In genomic region chr14:33808593-33809265, GRCm38 (mm10) we compare ENCODE assay signal across 9 mouse cellular contexts.
DNase-seq lines count a peak whose midpoint lies in the region; ATAC-seq and TF ChIP-seq lines count a peak whose summit lies in the region.
"Had no signal": no experiment of that assay in that cellular context is flagged by ENCODE, and none has a peak within 500 bp of the region (broad histone marks: within the 10 kb centered on the region; RNA-seq: fewer than 3 reads in every experiment).

No protein-coding gene starts in this region.

- H3K27me3 ChIP-seq in embryonic facial prominence, embryonic 12.5 days = no peaks in the 10 kb centered on the region
- H3K27me3 ChIP-seq in intestine, embryonic 14.5 days (replicated peaks; ENCODE audit: control insufficient read depth, insufficient read depth, low read length) = no peaks in the 10 kb centered on the region
- no peaks in the 10 kb centered on the region for H3K27me3 ChIP-seq in liver, embryonic 11.5 days (replicated peaks; ENCODE audit: control insufficient read depth, insufficient read depth, low read length)
- no peaks in the 10 kb centered on the region for H3K27me3 ChIP-seq in thymus, adult 2 months (ENCODE audit: control insufficient read depth, insufficient read depth, low read length)

- H3K27ac ChIP-seq in embryonic facial prominence, embryonic 12.5 days = peak overlapping the region; percentile 46; the same call in 1 of the 2 replicates
- H3K27ac ChIP-seq in intestine, embryonic 14.5 days (ENCODE audit: low read depth) = peak overlapping the region; percentile 77
- H3K27ac ChIP-seq in liver, embryonic 11.5 days (ENCODE audit: low read depth, low read length) = peak overlapping the region; percentile 48
- H3K27ac ChIP-seq in thymus, adult 2 months (ENCODE audit: control insufficient read depth, insufficient read depth, low read length) = no peak overlapping the region

- no peak for ATAC-seq in embryonic facial prominence, embryonic 12.5 days (ENCODE audit: insufficient number of reproducible peaks, insufficient read depth, low FRiP score, low TSS enrichment)
- peak; percentile 80 for ATAC-seq in intestine, embryonic 14.5 days (replicated peaks; ENCODE audit: low FRiP score, low TSS enrichment, low read depth)
- 0 out of 2 replicates have a peak, but pooled peaks have one; percentile 39 for ATAC-seq in liver, embryonic 11.5 days (replicated peaks; ENCODE audit: low FRiP score)
- ATAC-seq: Patski had no signal

- no peak overlapping the region for H3K4me2 ChIP-seq in embryonic facial prominence, embryonic 12.5 days (replicated peaks)
- peak overlapping the region; percentile 11; the same call in 1 of the 2 replicates for H3K4me2 ChIP-seq in intestine, embryonic 14.5 days (ENCODE audit: low read length)
- H3K4me2 ChIP-seq in liver, embryonic 11.5 days = no peak overlapping the region

- peak; percentile 24 for DNase-seq in adrenal gland, postnatal 10 days
- peak; percentile 76 for DNase-seq in intestine, embryonic 14.5 days (ENCODE audit: low spot score)
- DNase-seq in liver, embryonic 11.5 days (ENCODE audit: low spot score) = peak; percentile 38
- DNase-seq in cerebellum, postnatal 36 days = no peak
- no peak for DNase-seq in thymus, postnatal 0 days (ENCODE audit: low spot score)
- no peak for DNase-seq in left cerebral cortex, postnatal 25 days (ENCODE audit: low spot score in 2 of 2)
- DNase-seq in thymus, adult 2 months = no peak

- H3K4me1 ChIP-seq in embryonic facial prominence, embryonic 12.5 days = peaks cover 39% of the 10 kb centered on the region
- peaks cover 58% of the 10 kb centered on the region for H3K4me1 ChIP-seq in intestine, embryonic 14.5 days (replicated peaks; ENCODE audit: control insufficient read depth, insufficient read depth, low read length)
- peaks cover 4% of the 10 kb centered on the region for H3K4me1 ChIP-seq in liver, embryonic 11.5 days (replicated peaks; ENCODE audit: control insufficient read depth, insufficient read depth, low read length)
- H3K4me1 ChIP-seq in thymus, adult 2 months (replicated peaks; ENCODE audit: control insufficient read depth, insufficient read depth, low read length) = no peaks in the 10 kb centered on the region

- no peak for TF ChIP-seq POLR2A in thymus, adult 2 months (IDR thresholded peaks at IDR 0.05; ENCODE audit: control insufficient read depth, extremely low read depth, insufficient read depth, low read length, poor library complexity)

- no peak overlapping the region for H3K9ac ChIP-seq in embryonic facial prominence, embryonic 12.5 days
- no peak overlapping the region for H3K9ac ChIP-seq in intestine, embryonic 14.5 days (ENCODE audit: low read length)
- no peak overlapping the region for H3K9ac ChIP-seq in liver, embryonic 11.5 days (ENCODE audit: low read depth, low read length)

- no peak for TF ChIP-seq CTCF in thymus, adult 2 months (IDR thresholded peaks at IDR 0.05; ENCODE audit: borderline replicate concordance, control insufficient read depth, extremely low read depth, insufficient read depth, low read length, poor library complexity)

- H3K4me3 ChIP-seq in embryonic facial prominence, embryonic 12.5 days = no peak overlapping the region
- no peak overlapping the region for H3K4me3 ChIP-seq in intestine, embryonic 14.5 days (ENCODE audit: low read depth, low read length)
- H3K4me3 ChIP-seq in liver, embryonic 11.5 days (ENCODE audit: low read depth, low read length) = no peak overlapping the region
- no peak overlapping the region for H3K4me3 ChIP-seq in thymus, adult 2 months (ENCODE audit: control insufficient read depth, insufficient read depth, low read length)

- no peaks in the 10 kb centered on the region for H3K36me3 ChIP-seq in embryonic facial prominence, embryonic 12.5 days
- H3K36me3 ChIP-seq in intestine, embryonic 14.5 days (ENCODE audit: control insufficient read depth, insufficient read depth, low read length) = no peaks in the 10 kb centered on the region
- no peaks in the 10 kb centered on the region for H3K36me3 ChIP-seq in liver, embryonic 11.5 days (ENCODE audit: control insufficient read depth, insufficient read depth, low read length)
- H3K36me3 ChIP-seq in thymus, adult 2 months (ENCODE audit: control insufficient read depth, insufficient read depth, low read length) = no peaks in the 10 kb centered on the region

- intact Hi-C loops in left cerebral cortex, postnatal 25 days (cut with DNase I) = no loop called here

- WGBS in embryonic facial prominence, embryonic 12.5 days = 25% methylated on average over 11 of the region's 11 CpGs
- 9% methylated on average over 11 of the region's 11 CpGs for WGBS in intestine, embryonic 14.5 days
- WGBS in liver, embryonic 11.5 days = 43% methylated on average over 11 of the region's 11 CpGs
- WGBS in thymus, adult 2 months = 64% methylated on average over 11 of the region's 11 CpGs

- H3K9me3 ChIP-seq in embryonic facial prominence, embryonic 12.5 days = no peaks in the 10 kb centered on the region
- H3K9me3 ChIP-seq in intestine, embryonic 14.5 days (ENCODE audit: control insufficient read depth, low read length) = no peaks in the 10 kb centered on the region
- H3K9me3 ChIP-seq in liver, embryonic 11.5 days (ENCODE audit: control insufficient read depth, low read length) = no peaks in the 10 kb centered on the region

Comparison
In these comparisons a context has a peak if more than half of its experiments do, and no peak if none do; other contexts are left out.
1. DNase-seq: peak in adrenal gland, postnatal 10 days (single experiment), intestine, embryonic 14.5 days (single experiment) and liver, embryonic 11.5 days (single experiment); none in cerebellum, postnatal 36 days (0 of 2), thymus, postnatal 0 days (single experiment), left cerebral cortex, postnatal 25 days (0 of 2) and thymus, adult 2 months (single experiment).